Mouse (Mus musculus) MN1 (cell line): ENCODE results near the gene Gm21887.
"Not testable (repeated sequence)": the region's sequence is repeated elsewhere in the genome, so short reads cannot be mapped to it uniquely, and the experiment has no call there.

ENCODE experiments used
- DNase-seq: peaks from one replicate; pipeline ENCODE4 v3.0.0-alpha.2; 2016; ENCODE audit warnings: low spot score

The Gm21887 gene

GRCm38 (mm10) chrX:169983401-169984165, 25.9 kb upstream of the Gm21887 start:
- DNase-seq, result not testable (repeated sequence)

GRCm38 (mm10) chrX:169984331-169984730, 25.1 kb upstream of the Gm21887 start:
- DNase-seq, result not testable (repeated sequence)

GRCm38 (mm10) chrX:169984853-169985252, 24.6 kb upstream of the Gm21887 start:
- not testable (repeated sequence) for DNase-seq

GRCm38 (mm10) chrX:169985796-169986195, 23.7 kb upstream of the Gm21887 start:
- not testable (repeated sequence) for DNase-seq

GRCm38 (mm10) chrX:169986519-169987367, 22.7 kb upstream of the Gm21887 start:
- peak; percentile 68 for DNase-seq

- peak; percentile 20 for DNase-seq
These were observed 22.1 kb upstream of the Gm21887 start for GRCm38 (mm10) chrX:169987368-169987837.

GRCm38 (mm10) chrX:169988571-169989218, 20.8 kb upstream of the Gm21887 start:
- DNase-seq, result not testable (repeated sequence)

GRCm38 (mm10) chrX:169989219-169989595, 20.3 kb upstream of the Gm21887 start:
- DNase-seq, result peak; percentile 44

- DNase-seq, result not testable (repeated sequence)
These were observed 19.5 kb upstream of the Gm21887 start for GRCm38 (mm10) chrX:169989691-169990631.

GRCm38 (mm10) chrX:169991128-169991873, 18.2 kb upstream of the Gm21887 start:
- DNase-seq, result peak; percentile 85

- not testable (repeated sequence) for DNase-seq
These were observed 17.2 kb upstream of the Gm21887 start for GRCm38 (mm10) chrX:169992086-169992930.

- DNase-seq, result not testable (repeated sequence)
These were observed 16.4 kb upstream of the Gm21887 start for GRCm38 (mm10) chrX:169992951-169993547.

- DNase-seq, result not testable (repeated sequence)
These were observed 15.2 kb upstream of the Gm21887 start for GRCm38 (mm10) chrX:169994011-169994865.

- DNase-seq, result peak; percentile 87
These were observed 14.4 kb upstream of the Gm21887 start for GRCm38 (mm10) chrX:169994866-169995711.

GRCm38 (mm10) chrX:169995909-169996521, 13.4 kb upstream of the Gm21887 start:
- not testable (repeated sequence) for DNase-seq

GRCm38 (mm10) chrX:169996926-169997325, 12.5 kb upstream of the Gm21887 start:
- DNase-seq, result peak; percentile 91

GRCm38 (mm10) chrX:169997456-169997853, 12.0 kb upstream of the Gm21887 start:
- not testable (repeated sequence) for DNase-seq
